Mouse (Mus musculus): ENCODE measurements at regions not wholly inside any gene's neighbourhood (a gene's known extent, or its start where the extent isn't known, plus 50 kb on each side); places are given as distances from the start of the nearest gene placed in this dataset.

DNA sequence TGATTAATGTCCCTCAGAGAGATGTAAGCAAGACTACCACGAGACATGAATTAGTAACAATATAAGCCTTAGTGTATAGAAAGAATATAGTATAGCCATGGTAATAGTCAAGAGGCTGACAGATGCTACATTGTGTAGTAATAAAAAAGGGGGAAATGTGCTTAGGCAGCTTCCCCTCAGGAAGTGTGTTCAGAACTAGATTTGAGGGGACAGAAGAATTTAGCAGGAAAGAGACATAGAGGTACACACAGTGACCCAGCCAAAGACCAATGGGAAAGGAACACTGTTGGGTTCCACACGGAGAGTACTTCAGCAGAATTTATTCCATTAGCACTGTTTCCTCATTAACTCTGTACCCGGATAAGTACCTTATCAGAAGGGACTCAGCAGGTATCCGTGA, 614.0 kb upstream of the Fam92a start:
- TF ChIP-seq CTCF (IDR thresholded peaks at IDR 0.05; ENCODE audit: low read depth, low read length) (no peak), GATA1 (IDR thresholded peaks at IDR 0.05; ENCODE audit: borderline replicate concordance, low read length) (no peak), GATA2 (IDR thresholded peaks at IDR 0.05; ENCODE audit: borderline replicate concordance, low read depth, low read length) (no peak)
